Mouse (Mus musculus): ENCODE measurements around the gene Calb2. TPM values are rescaled to one million over a fixed set of nuclear protein-coding genes. Genes with fewer than 3 reads are reported as not detected.

The Calb2 gene
- total RNA-seq (2023), result not detected

GRCm38 (mm10) chr8:110168046-110168445, at the start of gene Calb2:
Gene Calb2, minus strand, starts transcription at chr8:110168210.

GRCm38 (mm10) chr8:110215365-110215764, 47.4 kb upstream of the Calb2 start, which contains the start of gene Cmtr2:
Gene Cmtr2, plus strand, starts transcription at chr8:110215665.

GRCm38 (mm10) chr8:110102653-110103052, 65.4 kb downstream of the Calb2 start, which contains the start of gene Gm17720:
Gene Gm17720, minus strand, starts transcription at chr8:110102753.

GRCm38 (mm10) chr8:110100907-110101306, 67.1 kb downstream of the Calb2 start, which contains the start of gene Gm21964:
Gene Gm21964, plus strand, starts transcription at chr8:110101207.

Other genes starting within 250 kb of the Calb2 start
- not detected for gene Marveld3, start 206.0 kb downstream of the Calb2 start, total RNA-seq (2023)
- gene Tat, start 177.8 kb downstream of the Calb2 start, total RNA-seq (2023), result not detected
- not detected for gene Chst4, start 128.5 kb downstream of the Calb2 start, total RNA-seq (2023)
- gene Zfp612, start 88.5 kb downstream of the Calb2 start, total RNA-seq (2023), result not detected
- gene Gm21964, start 67.0 kb downstream of the Calb2 start, total RNA-seq (2023), result not detected
- gene Gm17720, start 65.5 kb downstream of the Calb2 start, total RNA-seq (2023), result not detected
- 1 to 10 TPM; 2.7 to 3.4 TPM for gene Cmtr2, start 47.5 kb upstream of the Calb2 start, total RNA-seq (2023)
- gene Hydin, start 98.8 kb upstream of the Calb2 start, total RNA-seq (2023), result not detected

Measured in neutrophil, adult 59 days (primary cell).